Mouse (Mus musculus) C2C12 (cell line): ENCODE data around the gene Grm4.

Source experiments
- CTCF ChIP-seq: IDR thresholded peaks from one replicate; pipeline ENCODE4 v1.5.1; 2011; ENCODE audit not compliant: control insufficient read depth, insufficient read depth, insufficient read length
- MAX ChIP-seq: IDR thresholded peaks from one replicate; pipeline ENCODE4 v1.6.1; 2011; ENCODE audit warnings: mild to moderate bottlenecking, control low read depth
- MYOD1 ChIP-seq: IDR thresholded peaks from one replicate; pipeline ENCODE4 v1.6.1; 2011; ENCODE audit warnings: low read depth; ENCODE audit not compliant: control insufficient read depth, insufficient read length
- MYOG ChIP-seq: IDR thresholded peaks from one replicate; pipeline ENCODE4 v1.6.1; 2011; ENCODE audit not compliant: control insufficient read depth, insufficient read length; ENCODE audit errors: extremely low read depth
- USF1 ChIP-seq: IDR thresholded peaks from one replicate; pipeline ENCODE4 v1.6.1; 2011; ENCODE audit warnings: low read depth, mild to moderate bottlenecking, control low read depth, moderate library complexity

DNA sequence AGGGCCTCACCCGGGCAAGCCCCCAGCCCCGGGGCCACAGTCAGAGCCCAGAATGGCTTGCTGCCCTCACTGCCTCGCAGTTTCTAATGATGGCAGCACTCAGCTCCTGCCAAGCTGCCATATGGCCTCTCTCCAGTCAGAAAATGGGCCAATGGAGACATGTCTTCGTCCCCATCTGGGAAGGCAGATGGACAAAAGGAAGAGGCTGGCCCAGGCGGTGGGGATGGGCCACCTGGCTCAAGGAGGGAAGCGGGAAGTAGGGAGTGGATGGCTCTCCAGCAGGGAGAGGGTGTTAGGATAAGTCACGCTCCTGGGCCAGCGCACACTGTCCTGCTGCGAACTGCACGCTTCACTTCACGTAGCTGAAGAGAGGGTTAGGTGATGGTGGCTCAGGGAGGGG, 64.8 kb downstream of the Grm4 start:
- TF ChIP-seq CTCF, result no peak
- TF ChIP-seq USF1, result no peak
- TF ChIP-seq MYOD1, result no peak
- no peak for TF ChIP-seq MYOG
- TF ChIP-seq MAX, result no peak
